Mouse (Mus musculus) lung, postnatal 0 days (tissue): ENCODE data around the gene Cbln1. TPM values are rescaled to one million over a fixed set of nuclear protein-coding genes. Genes with fewer than 3 reads are reported as not detected.

ENCODE experiments used
- ATAC-seq: fragments of 200-750 bp; cut with Nextera tagmentation; 2 replicates; pipeline ENCODE4 v1.8.0; 2017; ENCODE audit warnings: moderate library complexity
- DNase-seq: peaks from one replicate; pipeline ENCODE4 v3.0.0-alpha.2; 2016; ENCODE audit warnings: low spot score
- H3K27ac ChIP-seq: fragments of 300-500 bp; sonication (generic); 2 replicates; pipeline ENCODE4 v1.5.1; 2014; ENCODE audit warnings: antibody characterized with exemption, mild to moderate bottlenecking, low read length, mixed read lengths
- H3K27me3 ChIP-seq: fragments of 300-500 bp; sonication (generic); replicated peaks from 2 replicates; pipeline ENCODE4 v1.6.1; 2014; ENCODE audit warnings: low read length, mixed read lengths; ENCODE audit not compliant: insufficient read depth
- H3K36me3 ChIP-seq: fragments of 300-500 bp; sonication (generic); 2 replicates; pipeline ENCODE4 v1.6.1; 2014; ENCODE audit warnings: low read length, mixed read lengths; ENCODE audit not compliant: insufficient read depth
- H3K4me1 ChIP-seq: fragments of 300-500 bp; sonication (generic); 2 replicates; pipeline ENCODE4 v1.6.1; 2014; ENCODE audit warnings: antibody characterized with exemption, low read depth, low read length, mixed read lengths; ENCODE audit not compliant: insufficient read depth
- H3K4me2 ChIP-seq: fragments of 300-500 bp; sonication (generic); replicated peaks from 2 replicates; pipeline ENCODE4 v1.6.1; 2014; ENCODE audit warnings: low read depth, mild to moderate bottlenecking, low read length, moderate library complexity, mixed read lengths
- H3K4me3 ChIP-seq: fragments of 300-500 bp; sonication (generic); 2 replicates; pipeline ENCODE4 v1.5.1; 2014; ENCODE audit warnings: low read depth, low read length
- H3K9ac ChIP-seq: fragments of 300-500 bp; sonication (generic); replicated peaks from 2 replicates; pipeline ENCODE4 v1.6.1; 2014; ENCODE audit warnings: low read depth, mild to moderate bottlenecking
- H3K9me3 ChIP-seq: fragments of 300-500 bp; sonication (generic); 2 replicates; pipeline ENCODE4 v1.6.1; 2016; ENCODE audit warnings: low read length, mixed read lengths
- CTCF ChIP-seq: IDR thresholded peaks from 2 replicates; pipeline ENCODE4 v1.5.1; 2016; ENCODE audit warnings: antibody characterized with exemption, mild to moderate bottlenecking
- EP300 ChIP-seq: IDR thresholded peaks from 2 replicates; pipeline ENCODE4 v1.6.1; 2016; ENCODE audit warnings: antibody characterized with exemption, mild to moderate bottlenecking, control low read depth
- WGBS: fragments of 180-500 bp; shearing (Covaris S2); extraction: QIAGEN DNeasy Blood & Tissue Kit; methylation state at CpG from one replicate; pipeline ENCODE4 v1.1.7; 2014; 5-methylcytosine and 5-hydroxymethylcytosine counted together
- polyA plus RNA-seq: library from polyadenylated mRNA; unstranded; fragments of >200 nt; fragmentation: Nextera tagmentation; extraction: Ambion mirVana; gene quantifications from 2 replicates; pipeline ENCODE4 v1.2.1, GENCODE M21; 2015

The Cbln1 gene
- not detected in 2 replicates for polyA plus RNA-seq

DNA sequence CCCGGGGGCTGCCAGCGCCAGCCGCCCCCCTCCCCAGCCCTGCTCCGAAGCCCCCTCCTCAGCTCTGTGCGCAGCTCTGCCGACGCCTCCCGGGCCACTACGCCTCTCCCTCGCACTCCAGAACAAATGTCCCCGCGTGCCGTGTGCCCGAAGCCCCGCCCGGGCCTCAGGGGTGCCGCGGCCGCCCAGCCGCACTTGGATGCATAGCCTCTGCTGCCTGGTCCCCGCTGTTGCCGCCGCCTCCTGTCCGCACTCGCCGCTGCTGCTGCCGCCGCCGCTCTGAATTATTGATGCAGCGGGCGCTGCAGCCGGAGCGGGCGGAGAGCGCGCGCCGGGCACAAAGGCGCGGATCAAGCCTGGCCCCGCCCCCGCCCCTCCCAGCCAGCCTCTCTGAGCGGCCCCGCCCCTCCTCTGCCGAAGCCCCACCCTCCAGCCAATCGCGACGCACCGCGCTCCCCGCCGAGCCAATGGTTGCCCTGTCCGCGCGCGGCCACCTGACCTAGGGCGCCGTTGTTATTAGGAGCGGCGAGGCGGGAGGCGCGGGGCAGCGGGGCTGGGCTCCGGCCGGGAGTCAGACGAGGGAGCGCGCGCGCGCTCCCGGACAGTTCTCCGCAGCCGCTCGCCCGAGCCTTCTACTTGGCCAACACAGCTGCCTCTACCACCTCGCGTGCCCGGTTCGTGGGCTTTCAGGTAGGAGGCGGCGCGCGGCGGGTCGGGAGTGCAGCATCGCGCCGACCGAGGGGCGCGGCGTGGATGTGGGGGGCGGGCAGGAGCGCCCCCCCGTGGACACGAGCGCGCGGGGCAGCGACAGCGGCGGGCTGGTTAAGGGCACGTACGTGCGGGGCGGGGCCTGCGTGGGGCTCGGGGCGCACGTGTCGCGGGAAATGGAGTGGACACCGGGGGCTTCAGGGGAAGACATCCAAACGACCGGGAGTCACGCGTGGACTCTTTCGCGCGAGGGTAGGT lies at the start of gene Cbln1:
Gene Cbln1 (minus strand): TSS at position 339 of the 966 bp plus-strand sequence.
- no peaks in the 10 kb centered on the region for H3K9me3 ChIP-seq
- peak within 1 kb of the TSS; percentile 73 for H3K4me2 ChIP-seq
- H3K4me1 ChIP-seq: peaks cover 2% of the 10 kb centered on the region
- peaks cover 78% of the 10 kb centered on the region for H3K27me3 ChIP-seq
- no peak within 1 kb of the TSS for H3K9ac ChIP-seq
- H3K36me3 ChIP-seq: no peaks in the 10 kb centered on the region
- H3K4me3 ChIP-seq: peak within 1 kb of the TSS; percentile 39
- H3K27ac ChIP-seq: no peak within 1 kb of the TSS
- TF ChIP-seq EP300: no peak
- TF ChIP-seq CTCF: peak; percentile 35; the same call in 1 of the 2 replicates
- WGBS: 2% methylated on average over 79 of the region's 122 CpGs
- ATAC-seq (peak; percentile 98), DNase-seq (peak; percentile 92)

DNA sequence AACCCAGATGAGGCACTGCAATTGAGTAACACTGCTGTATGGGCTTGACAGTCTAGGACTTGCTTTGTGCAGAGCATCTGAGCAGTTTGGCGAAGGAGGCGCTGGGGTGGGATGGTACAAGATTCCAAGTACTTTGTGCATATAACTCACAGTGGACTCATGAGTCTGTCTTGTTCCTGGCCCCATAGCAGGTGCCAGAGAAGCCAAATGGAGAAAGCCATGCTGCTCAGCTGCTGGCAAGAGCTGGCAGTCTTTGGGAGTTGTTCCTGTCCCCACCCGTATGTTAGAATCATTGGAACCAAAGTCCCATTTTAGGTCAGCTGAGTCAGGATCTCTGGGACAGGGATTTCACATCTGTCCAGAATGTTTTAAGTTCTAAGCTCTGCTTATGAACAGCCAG lies 44.7 kb upstream of the Cbln1 start:
- TF ChIP-seq CTCF: no peak
- TF ChIP-seq EP300: no peak
- H3K9me3 ChIP-seq: no peaks in the 10 kb centered on the region
- 93% methylated on average over 3 of the region's 3 CpGs for WGBS

DNA sequence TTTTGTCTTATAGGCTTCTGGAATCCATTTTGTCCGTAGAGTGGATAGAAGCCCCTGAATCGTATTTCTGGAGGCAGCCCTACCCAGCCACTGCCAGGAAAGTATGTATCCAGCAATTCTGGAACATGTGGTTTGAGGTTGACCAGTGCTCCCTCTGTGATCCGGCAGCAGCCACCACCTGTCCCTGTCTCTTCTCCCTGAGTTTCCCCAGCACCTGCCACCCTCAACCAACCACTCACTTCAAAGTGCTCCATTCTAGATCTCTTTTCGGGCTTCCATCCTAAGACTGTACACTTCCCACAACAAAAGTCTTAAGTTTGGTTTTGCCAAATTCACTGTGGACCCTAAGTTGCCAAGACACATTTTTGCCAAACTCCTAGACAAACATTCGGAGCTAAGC lies 41.4 kb upstream of the Cbln1 start:
- Histone ChIP-seq H3K4me3 (no peak overlapping the region), H3K27me3 (no peaks in the 10 kb centered on the region), H3K4me1 (no peaks in the 10 kb centered on the region), H3K27ac (no peak overlapping the region), H3K9ac (no peak overlapping the region), H3K9me3 (no peaks in the 10 kb centered on the region), H3K4me2 (no peak overlapping the region), H3K36me3 (no peaks in the 10 kb centered on the region)
- no peak for ATAC-seq
- WGBS: 77% methylated on average over 5 of the region's 5 CpGs
- DNase-seq: no peak
- TF ChIP-seq EP300: no peak
- TF ChIP-seq CTCF: no peak

More for the DNA sequence above, 44.7 kb upstream of the Cbln1 start:
- Histone ChIP-seq H3K9ac (no peak overlapping the region), H3K4me3 (no peak overlapping the region), H3K27ac (no peak overlapping the region), H3K4me1 (no peaks in the 10 kb centered on the region), H3K4me2 (no peak overlapping the region), H3K36me3 (no peaks in the 10 kb centered on the region), H3K27me3 (no peaks in the 10 kb centered on the region)
- ATAC-seq: no peak
- no peak for DNase-seq

DNA sequence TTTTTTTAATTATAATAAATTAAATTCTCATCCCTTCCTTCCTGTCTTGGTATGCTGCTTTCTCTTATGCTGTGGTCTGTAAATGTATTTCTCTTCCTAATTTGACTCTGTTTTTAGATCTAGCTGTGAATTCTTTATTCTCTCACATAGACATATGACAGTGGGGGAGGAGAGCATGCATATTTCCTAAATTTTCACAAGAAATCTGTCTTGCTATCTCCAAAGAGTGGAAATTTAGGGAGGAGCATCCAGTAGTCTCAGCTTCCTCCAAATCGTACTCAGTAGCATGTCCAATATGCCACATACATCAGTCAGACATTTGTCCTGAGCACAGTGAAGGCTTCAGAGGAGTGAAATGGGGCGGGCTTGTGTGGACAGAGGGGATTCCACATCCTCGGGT lies 40.9 kb upstream of the Cbln1 start:
- 61% methylated on average over 3 of the region's 3 CpGs for WGBS
- no peak for TF ChIP-seq CTCF
- no peak for TF ChIP-seq EP300
- Histone ChIP-seq H3K4me3 (no peak overlapping the region), H3K4me1 (no peaks in the 10 kb centered on the region), H3K9ac (no peak overlapping the region), H3K27me3 (no peaks in the 10 kb centered on the region), H3K9me3 (no peaks in the 10 kb centered on the region), H3K36me3 (no peaks in the 10 kb centered on the region), H3K4me2 (no peak overlapping the region), H3K27ac (no peak overlapping the region)
- no peak for ATAC-seq
- DNase-seq: no peak

DNA sequence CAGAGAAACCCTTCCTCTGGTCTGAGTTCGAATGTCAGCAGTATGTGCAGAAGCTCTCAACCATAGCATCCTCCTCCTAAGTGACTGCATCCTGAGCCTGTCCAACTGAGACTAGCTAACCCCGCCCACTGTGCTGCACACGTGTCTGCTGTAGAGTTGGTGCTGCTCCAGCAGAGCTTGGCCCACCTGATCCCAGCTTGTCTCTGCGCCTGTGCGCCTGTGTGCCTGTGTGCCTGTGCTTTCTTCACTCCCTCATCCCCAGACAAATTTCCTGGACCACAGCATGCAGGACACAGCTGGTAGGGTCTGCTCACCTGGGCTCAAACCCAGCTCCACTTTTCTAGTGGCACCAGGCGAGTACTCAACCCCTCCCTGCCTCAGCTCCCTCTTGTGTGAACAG lies 40.2 kb upstream of the Cbln1 start:
- Histone ChIP-seq H3K4me1 (no peaks in the 10 kb centered on the region), H3K9me3 (no peaks in the 10 kb centered on the region), H3K4me2 (no peak overlapping the region), H3K27ac (no peak overlapping the region), H3K36me3 (no peaks in the 10 kb centered on the region), H3K27me3 (no peaks in the 10 kb centered on the region), H3K9ac (no peak overlapping the region), H3K4me3 (no peak overlapping the region)
- ATAC-seq (no peak), DNase-seq (no peak)
- TF ChIP-seq CTCF: no peak
- no peak for TF ChIP-seq EP300
- WGBS: 79% methylated on average over 6 of the region's 6 CpGs

DNA sequence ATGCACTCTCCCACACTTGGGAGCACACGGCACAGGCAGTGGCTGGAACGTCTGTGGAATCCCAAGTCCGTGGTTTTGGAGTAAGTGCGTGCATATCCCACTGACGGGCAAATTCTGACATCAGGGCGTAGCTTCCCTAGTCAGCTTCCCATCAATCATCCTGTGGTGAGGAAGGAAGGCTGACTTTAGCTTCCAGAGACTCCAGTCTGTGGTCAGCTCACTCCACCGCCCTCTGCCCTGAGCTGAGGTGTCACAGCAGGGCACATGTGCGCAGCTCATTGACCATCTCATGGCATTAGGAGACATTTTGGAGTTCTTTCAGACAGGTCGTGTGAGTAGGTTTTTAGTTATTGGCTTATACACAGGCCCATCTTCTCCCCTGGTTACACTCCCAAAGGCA lies 34.6 kb upstream of the Cbln1 start:
- Histone ChIP-seq H3K9ac (no peak overlapping the region), H3K27ac (no peak overlapping the region), H3K4me3 (no peak overlapping the region), H3K9me3 (no peaks in the 10 kb centered on the region), H3K27me3 (no peaks in the 10 kb centered on the region), H3K4me1 (no peaks in the 10 kb centered on the region), H3K36me3 (no peaks in the 10 kb centered on the region), H3K4me2 (no peak overlapping the region)
- no peak for ATAC-seq
- no peak for DNase-seq
- TF ChIP-seq CTCF (no peak), EP300 (no peak)
- WGBS: 29% methylated on average over 9 of the region's 9 CpGs
